Mouse (Mus musculus) cortical plate, adult 2 months (tissue): ENCODE data around the gene Slc4a2.

Experiments used
- CTCF ChIP-seq: fragments of 200-500 bp; IDR thresholded peaks from 2 replicates; pipeline ENCODE4 v1.5.1; 2011; ENCODE audit warnings: mild to moderate bottlenecking, control low read depth, low read length; ENCODE audit not compliant: insufficient read depth; ENCODE audit errors: extremely low read depth
- POLR2A ChIP-seq: fragments of 200-500 bp; IDR thresholded peaks from 2 replicates; pipeline ENCODE4 v1.6.1; 2011; ENCODE audit warnings: mild to moderate bottlenecking, low read length, control low read depth; ENCODE audit not compliant: insufficient read depth; ENCODE audit errors: extremely low read depth

- TF ChIP-seq CTCF (no peak), POLR2A (no peak)
Observed at GRCm38 (mm10) chr5:24484963-24485362, 61.3 kb downstream of the Slc4a2 start.
